Mouse (Mus musculus) neutrophil, adult 65 days (primary cell): ENCODE data around the gene Olfr273. TPM values are rescaled to one million over a fixed set of nuclear protein-coding genes. Genes with fewer than 3 reads are reported as not detected.

Source experiments
- total RNA-seq: library from RNA; stranded (reverse); gene quantifications from 2 replicates; pipeline ENCODE4 v1.2.4, GENCODE M21; 2023

Olfr273 gene
- total RNA-seq, result not detected in 2 replicates

GRCm38 (mm10) chr4:52859136-52859535 is at the start of gene Olfr273:
Olfr273 (minus strand) TSS chr4:52859236.

GRCm38 (mm10) chr4:52814304-52814703 is 44.7 kb downstream of the Olfr273 start, which contains the start of gene Olfr275:
Olfr275 (plus strand) TSS chr4:52814604.

Other genes with a start within 250 kb of the Olfr273 start
- gene Olfr275, start 44.6 kb downstream of the Olfr273 start, total RNA-seq, result not detected in 2 replicates
- gene Olfr272, start 59.9 kb upstream of the Olfr273 start, total RNA-seq, result not detected in 2 replicates
- not detected in 2 replicates for gene Olfr270, start 105.3 kb upstream of the Olfr273 start, total RNA-seq
- not detected in 2 replicates for gene Nipsnap3a, start 130.0 kb upstream of the Olfr273 start, total RNA-seq
- 41.2 and 53.7 TPM in 2 replicates for gene Nipsnap3b, start 152.6 kb upstream of the Olfr273 start, total RNA-seq